Mouse (Mus musculus) ES-CJ7 (cell line): ENCODE results near the gene Atxn2.
A peak's percentile ranks its signal among the peaks of the same experiment; 100 is the strongest.

ENCODE experiments used
- DNase-seq: peaks from one replicate; pipeline ENCODE4 v3.0.0; 2011; ENCODE audit warnings: low read depth, low spot score

The Atxn2 gene

GRCm38 (mm10) chr5:121765020-121765419, 53.9 kb downstream of the Atxn2 start:
- no peak for DNase-seq

- DNase-seq = peak; percentile 29
These were observed 55.1 kb downstream of the Atxn2 start for GRCm38 (mm10) chr5:121766038-121766773.

GRCm38 (mm10) chr5:121767564-121767963, 56.4 kb downstream of the Atxn2 start:
- DNase-seq = no peak

GRCm38 (mm10) chr5:121769827-121770226, 58.7 kb downstream of the Atxn2 start:
- DNase-seq = no peak

- DNase-seq = no peak
These were observed 60.5 kb downstream of the Atxn2 start for GRCm38 (mm10) chr5:121771611-121772010.

- DNase-seq = no peak
These were observed 67.5 kb downstream of the Atxn2 start for GRCm38 (mm10) chr5:121778485-121779119.

GRCm38 (mm10) chr5:121780180-121780579, 69.0 kb downstream of the Atxn2 start:
- DNase-seq = no peak

GRCm38 (mm10) chr5:121782467-121782866, 71.3 kb downstream of the Atxn2 start:
- no peak for DNase-seq

- DNase-seq = peak; percentile 29
These were observed 72.8 kb downstream of the Atxn2 start for GRCm38 (mm10) chr5:121783862-121784500.

- DNase-seq = peak; percentile 25
These were observed 79.9 kb downstream of the Atxn2 start for GRCm38 (mm10) chr5:121791026-121791425.

GRCm38 (mm10) chr5:121795800-121796199, 84.7 kb downstream of the Atxn2 start:
- DNase-seq = no peak

- DNase-seq = no peak
These were observed 87.3 kb downstream of the Atxn2 start for GRCm38 (mm10) chr5:121798447-121798846.

GRCm38 (mm10) chr5:121807186-121807585, 96.0 kb downstream of the Atxn2 start:
- no peak for DNase-seq

GRCm38 (mm10) chr5:121808202-121808601, 97.1 kb downstream of the Atxn2 start:
- DNase-seq = no peak

GRCm38 (mm10) chr5:121809667-121810224, 98.6 kb downstream of the Atxn2 start:
- no peak for DNase-seq

GRCm38 (mm10) chr5:121810331-121811151, 99.4 kb downstream of the Atxn2 start:
- no peak for DNase-seq

GRCm38 (mm10) chr5:121811485-121811931, 100.4 kb downstream of the Atxn2 start:
- no peak for DNase-seq

GRCm38 (mm10) chr5:121812526-121813243, 101.5 kb downstream of the Atxn2 start:
- DNase-seq = no peak

GRCm38 (mm10) chr5:121813744-121814143, 102.6 kb downstream of the Atxn2 start:
- DNase-seq = no peak

GRCm38 (mm10) chr5:121815067-121815466, 103.9 kb downstream of the Atxn2 start:
- peak; percentile 78 for DNase-seq
